Mouse (Mus musculus) urinary bladder, postnatal 10 days (tissue): ENCODE results near the gene Cfap161.

Source experiments
- DNase-seq: peaks from one replicate; pipeline ENCODE4 v3.0.0; 2022; ENCODE audit warnings: low spot score

The Cfap161 gene

GRCm38 (mm10) chr7:83802007-83802406, 7.3 kb upstream of the Cfap161 start:
- DNase-seq: no peak

- no peak for DNase-seq
Measured at GRCm38 (mm10) chr7:83801483-83801875, 6.8 kb upstream of the Cfap161 start.

GRCm38 (mm10) chr7:83800561-83801482, 6.1 kb upstream of the Cfap161 start:
- DNase-seq: no peak

GRCm38 (mm10) chr7:83800071-83800470, 5.4 kb upstream of the Cfap161 start:
- no peak for DNase-seq

GRCm38 (mm10) chr7:83798004-83798403, 3.3 kb upstream of the Cfap161 start:
- no peak for DNase-seq

GRCm38 (mm10) chr7:83796177-83796576, 1.5 kb upstream of the Cfap161 start:
- DNase-seq: no peak

- DNase-seq: no peak
Measured at GRCm38 (mm10) chr7:83794006-83794683, 535 bp downstream of the Cfap161 start.

GRCm38 (mm10) chr7:83780881-83781280, 13.8 kb downstream of the Cfap161 start:
- no peak for DNase-seq

- no peak for DNase-seq
Measured at GRCm38 (mm10) chr7:83780026-83780425, 14.7 kb downstream of the Cfap161 start.

- no peak for DNase-seq
Measured at GRCm38 (mm10) chr7:83779028-83779427, 15.7 kb downstream of the Cfap161 start.

GRCm38 (mm10) chr7:83778516-83778915, 16.2 kb downstream of the Cfap161 start:
- DNase-seq: no peak

- DNase-seq: no peak
Measured at GRCm38 (mm10) chr7:83774721-83775120, 20.0 kb downstream of the Cfap161 start.

- DNase-seq: no peak
Measured at GRCm38 (mm10) chr7:83763674-83764073, 31.0 kb downstream of the Cfap161 start.

GRCm38 (mm10) chr7:83762336-83762735, 32.3 kb downstream of the Cfap161 start:
- DNase-seq: no peak

GRCm38 (mm10) chr7:83751055-83751454, 43.6 kb downstream of the Cfap161 start:
- DNase-seq: no peak

GRCm38 (mm10) chr7:83748405-83748804, 46.3 kb downstream of the Cfap161 start:
- no peak for DNase-seq

- no peak for DNase-seq
Measured at GRCm38 (mm10) chr7:83746107-83746687, 48.5 kb downstream of the Cfap161 start.

GRCm38 (mm10) chr7:83745413-83746106, 49.1 kb downstream of the Cfap161 start, which contains the start of gene Il16:
Il16 (minus strand) TSS chr7:83745726.
- DNase-seq: no peak

GRCm38 (mm10) chr7:83745065-83745412, 49.6 kb downstream of the Cfap161 start:
- DNase-seq: no peak

GRCm38 (mm10) chr7:83744250-83744649, 50.4 kb downstream of the Cfap161 start:
- no peak for DNase-seq

GRCm38 (mm10) chr7:83742690-83743089, 52.0 kb downstream of the Cfap161 start:
- DNase-seq: no peak

- no peak for DNase-seq
Measured at GRCm38 (mm10) chr7:83742026-83742425, 52.7 kb downstream of the Cfap161 start.
